Mouse (Mus musculus): ENCODE measurements at regions not wholly inside any gene's neighbourhood (a gene's known extent, or its start where the extent isn't known, plus 50 kb on each side); places are given as distances from the start of the nearest gene placed in this dataset.

DNA sequence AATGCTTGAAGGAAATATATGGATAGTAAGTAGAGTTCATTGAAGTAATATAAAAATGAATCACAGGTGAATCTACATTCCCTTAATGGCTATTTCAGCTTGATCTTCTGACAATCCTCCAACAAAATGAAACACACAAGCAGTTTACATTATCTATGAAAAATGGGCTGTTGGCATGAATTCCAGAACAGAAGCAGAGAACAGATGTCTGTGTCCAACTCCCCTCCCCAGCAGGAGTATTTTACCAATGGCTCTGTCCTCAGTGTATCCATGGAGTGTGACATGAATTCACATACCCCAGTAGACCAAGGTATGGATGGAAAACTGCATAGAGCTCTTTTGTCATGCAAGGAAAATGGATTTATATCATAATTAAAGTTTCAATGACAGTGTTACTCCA is 370.3 kb upstream of the BC052040 start:
- TF ChIP-seq CTCF (conservative IDR thresholded peaks at IDR 0.05; ENCODE audit: low read length) (no peak), POU5F1 (IDR thresholded peaks at IDR 0.05; ENCODE audit: borderline replicate concordance, low read length) (no peak)
